Mouse (Mus musculus): ENCODE data around the gene Vmn2r83. TPM values are rescaled to one million over a fixed set of nuclear protein-coding genes. Genes with fewer than 3 reads are reported as not detected.
"Not testable (repeated sequence)": the region's sequence is repeated elsewhere in the genome, so short reads cannot be mapped to it uniquely, and the experiment has no call there.

Vmn2r83 gene
- not detected in 2 replicates for polyA plus RNA-seq (2012; rRNA removed)

DNA sequence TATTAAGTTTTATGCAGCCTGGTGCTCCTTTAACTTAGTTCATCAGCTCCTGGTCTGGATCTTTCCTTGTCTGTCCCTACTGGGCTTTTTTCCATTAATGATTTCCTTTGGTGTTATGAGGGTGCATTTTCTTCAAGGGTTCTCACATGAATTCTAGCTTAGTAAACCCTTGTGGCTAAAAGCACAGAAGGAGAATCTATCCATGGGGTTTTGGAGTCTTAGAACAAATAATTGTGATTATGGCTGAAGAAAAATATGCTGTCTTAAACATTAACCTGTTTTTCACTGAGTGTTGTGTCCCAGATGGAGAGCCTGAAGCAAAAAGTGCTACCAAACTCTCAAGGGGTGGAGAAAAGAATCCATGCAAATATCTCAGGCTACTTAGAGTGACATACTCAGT is at the start of gene Vmn2r83:
Gene Vmn2r83, plus strand, starts transcription at position 301 of the 400 bp plus-strand sequence.
- Histone ChIP-seq H3K36me3 (ENCODE audit: control insufficient read depth, insufficient read depth, low read length) (no peaks in the 10 kb centered on the region), H3K4me3 (ENCODE audit: control insufficient read depth, low read depth, low read length) (no peak within 1 kb of the TSS), H3K27ac (ENCODE audit: control insufficient read depth, insufficient read depth, low read depth, low read length) (no peak within 1 kb of the TSS), H3K27me3 (ENCODE audit: control insufficient read depth, insufficient read depth, low read length) (no peaks in the 10 kb centered on the region), H3K4me1 (ENCODE audit: control insufficient read depth, insufficient read depth, low read length) (no peaks in the 10 kb centered on the region)
- TF ChIP-seq POLR2A (IDR thresholded peaks at IDR 0.05; ENCODE audit: control insufficient read depth, low read depth, low read length) (no peak), CTCF (IDR thresholded peaks at IDR 0.05; ENCODE audit: control insufficient read depth, insufficient read depth, insufficient replicate concordance, low read depth, low read length) (no peak)

GRCm38 (mm10) chr10:79435141-79435820 is 33.2 kb upstream of the Vmn2r83 start:
- H3K36me3 ChIP-seq (ENCODE audit: control insufficient read depth, insufficient read depth, low read length); H3K4me3 ChIP-seq (ENCODE audit: control insufficient read depth, low read depth, low read length); H3K27ac ChIP-seq (ENCODE audit: control insufficient read depth, insufficient read depth, low read depth, low read length); H3K4me1 ChIP-seq (ENCODE audit: control insufficient read depth, insufficient read depth, low read length); H3K27me3 ChIP-seq (ENCODE audit: control insufficient read depth, insufficient read depth, low read length): not testable (repeated sequence)

DNA sequence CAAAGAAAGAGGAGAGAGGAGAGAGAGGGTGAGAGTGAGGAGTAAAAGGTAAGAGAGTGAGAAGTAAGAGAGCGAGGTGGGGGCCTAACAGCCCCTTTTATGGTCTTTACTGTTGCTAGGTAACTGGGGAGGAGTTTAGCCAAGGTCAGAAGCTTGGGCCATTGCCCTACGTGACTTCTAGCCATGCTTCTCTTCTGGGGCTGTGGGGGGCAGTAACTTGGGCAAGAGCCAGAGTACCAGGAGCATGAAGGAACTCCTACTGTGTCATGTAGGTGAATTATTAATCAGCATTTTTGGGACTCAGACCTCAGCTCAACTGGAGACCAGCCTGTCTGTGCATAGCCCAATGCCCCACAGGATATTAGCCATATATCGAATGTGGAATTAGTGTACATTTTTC is 27.4 kb downstream of the Vmn2r83 start:
- no peak for TF ChIP-seq CTCF (IDR thresholded peaks at IDR 0.05; ENCODE audit: control insufficient read depth, insufficient read depth, insufficient replicate concordance, low read depth, low read length)
- TF ChIP-seq POLR2A (IDR thresholded peaks at IDR 0.05; ENCODE audit: control insufficient read depth, low read depth, low read length), result no peak
- Histone ChIP-seq H3K27ac (ENCODE audit: control insufficient read depth, insufficient read depth, low read depth, low read length) (no peak overlapping the region), H3K4me1 (ENCODE audit: control insufficient read depth, insufficient read depth, low read length) (no peaks in the 10 kb centered on the region), H3K27me3 (ENCODE audit: control insufficient read depth, insufficient read depth, low read length) (no peaks in the 10 kb centered on the region), H3K36me3 (ENCODE audit: control insufficient read depth, insufficient read depth, low read length) (no peaks in the 10 kb centered on the region), H3K4me3 (ENCODE audit: control insufficient read depth, low read depth, low read length) (no peak overlapping the region)

GRCm38 (mm10) chr10:79496701-79497288 is 28.3 kb downstream of the Vmn2r83 start:
- Histone ChIP-seq H3K27ac (ENCODE audit: control insufficient read depth, insufficient read depth, low read depth, low read length) (no peak overlapping the region), H3K4me3 (ENCODE audit: control insufficient read depth, low read depth, low read length) (no peak overlapping the region)

GRCm38 (mm10) chr10:79502830-79503644 is 34.5 kb downstream of the Vmn2r83 start:
- TF ChIP-seq POLR2A (IDR thresholded peaks at IDR 0.05; ENCODE audit: control insufficient read depth, low read depth, low read length) (no peak), CTCF (IDR thresholded peaks at IDR 0.05; ENCODE audit: control insufficient read depth, insufficient read depth, insufficient replicate concordance, low read depth, low read length) (no peak)
- no peak overlapping the region for H3K27ac ChIP-seq (ENCODE audit: control insufficient read depth, insufficient read depth, low read depth, low read length)

More at GRCm38 (mm10) chr10:79496701-79497288, 28.3 kb downstream of the Vmn2r83 start:
- no peaks in the 10 kb centered on the region for H3K27me3 ChIP-seq (ENCODE audit: control insufficient read depth, insufficient read depth, low read length)
- TF ChIP-seq CTCF (IDR thresholded peaks at IDR 0.05; ENCODE audit: control insufficient read depth, insufficient read depth, insufficient replicate concordance, low read depth, low read length), result no peak
- no peak for TF ChIP-seq POLR2A (IDR thresholded peaks at IDR 0.05; ENCODE audit: control insufficient read depth, low read depth, low read length)
- no peaks in the 10 kb centered on the region for H3K4me1 ChIP-seq (ENCODE audit: control insufficient read depth, insufficient read depth, low read length)
- H3K36me3 ChIP-seq (ENCODE audit: control insufficient read depth, insufficient read depth, low read length), result no peaks in the 10 kb centered on the region

DNA sequence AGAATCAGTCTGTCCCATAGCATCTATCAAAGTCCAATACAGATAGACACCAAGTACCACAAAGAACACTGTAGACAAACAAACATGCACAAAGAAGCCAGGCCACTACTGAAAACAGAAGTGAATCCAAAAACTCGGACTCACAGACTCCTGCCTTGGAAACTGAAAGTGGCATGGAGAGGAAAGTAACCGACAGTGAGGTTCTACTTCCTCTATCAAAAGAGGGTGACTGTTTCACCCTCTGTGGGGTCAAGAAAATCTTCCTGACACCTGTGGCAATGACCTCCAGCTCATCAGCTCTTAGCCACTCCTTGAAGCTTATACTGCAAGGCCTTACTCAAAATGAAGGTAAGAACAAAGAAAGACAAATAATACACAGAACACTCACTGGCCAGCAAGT is 38.2 kb downstream of the Vmn2r83 start:
- Histone ChIP-seq H3K27ac (ENCODE audit: control insufficient read depth, insufficient read depth, low read depth, low read length) (no peak overlapping the region), H3K36me3 (ENCODE audit: control insufficient read depth, insufficient read depth, low read length) (no peaks in the 10 kb centered on the region), H3K27me3 (ENCODE audit: control insufficient read depth, insufficient read depth, low read length) (no peaks in the 10 kb centered on the region), H3K4me1 (ENCODE audit: control insufficient read depth, insufficient read depth, low read length) (no peaks in the 10 kb centered on the region), H3K4me3 (ENCODE audit: control insufficient read depth, low read depth, low read length) (no peak overlapping the region)
- no peak for TF ChIP-seq POLR2A (IDR thresholded peaks at IDR 0.05; ENCODE audit: control insufficient read depth, low read depth, low read length)
- no peak for TF ChIP-seq CTCF (IDR thresholded peaks at IDR 0.05; ENCODE audit: control insufficient read depth, insufficient read depth, insufficient replicate concordance, low read depth, low read length)

More at GRCm38 (mm10) chr10:79502830-79503644, 34.5 kb downstream of the Vmn2r83 start:
- Histone ChIP-seq H3K4me1 (ENCODE audit: control insufficient read depth, insufficient read depth, low read length) (no peaks in the 10 kb centered on the region), H3K4me3 (ENCODE audit: control insufficient read depth, low read depth, low read length) (no peak overlapping the region), H3K27me3 (ENCODE audit: control insufficient read depth, insufficient read depth, low read length) (no peaks in the 10 kb centered on the region), H3K36me3 (ENCODE audit: control insufficient read depth, insufficient read depth, low read length) (no peaks in the 10 kb centered on the region)

- Histone ChIP-seq H3K27me3 (ENCODE audit: control insufficient read depth, insufficient read depth, low read length) (no peaks in the 10 kb centered on the region), H3K36me3 (ENCODE audit: control insufficient read depth, insufficient read depth, low read length) (no peaks in the 10 kb centered on the region), H3K4me3 (ENCODE audit: control insufficient read depth, low read depth, low read length) (no peak overlapping the region; the same call in 1 of the 2 replicates), H3K4me1 (ENCODE audit: control insufficient read depth, insufficient read depth, low read length) (no peaks in the 10 kb centered on the region), H3K27ac (ENCODE audit: control insufficient read depth, insufficient read depth, low read depth, low read length) (no peak overlapping the region)
- TF ChIP-seq POLR2A (IDR thresholded peaks at IDR 0.05; ENCODE audit: control insufficient read depth, low read depth, low read length) (no peak), CTCF (IDR thresholded peaks at IDR 0.05; ENCODE audit: control insufficient read depth, insufficient read depth, insufficient replicate concordance, low read depth, low read length) (no peak)
Measured at GRCm38 (mm10) chr10:79524433-79524832, 55.9 kb downstream of the Vmn2r83 start.

All from testis, adult 2 months (tissue).